Mouse (Mus musculus) olfactory bulb, adult 2 months (tissue): ENCODE results near the gene Gm10762.

Experiments used
- CTCF ChIP-seq: fragments of 200-500 bp; IDR thresholded peaks from 2 replicates; pipeline ENCODE4 v1.5.1; 2012; ENCODE audit warnings: low read depth, mild to moderate bottlenecking, low read length, moderate library complexity; ENCODE audit not compliant: insufficient read depth
- POLR2A ChIP-seq: fragments of 200-500 bp; IDR thresholded peaks from 2 replicates; pipeline ENCODE4 v1.6.1; 2012; ENCODE audit warnings: mild to moderate bottlenecking, low read depth, low read length, moderate library complexity; ENCODE audit not compliant: insufficient read depth

DNA sequence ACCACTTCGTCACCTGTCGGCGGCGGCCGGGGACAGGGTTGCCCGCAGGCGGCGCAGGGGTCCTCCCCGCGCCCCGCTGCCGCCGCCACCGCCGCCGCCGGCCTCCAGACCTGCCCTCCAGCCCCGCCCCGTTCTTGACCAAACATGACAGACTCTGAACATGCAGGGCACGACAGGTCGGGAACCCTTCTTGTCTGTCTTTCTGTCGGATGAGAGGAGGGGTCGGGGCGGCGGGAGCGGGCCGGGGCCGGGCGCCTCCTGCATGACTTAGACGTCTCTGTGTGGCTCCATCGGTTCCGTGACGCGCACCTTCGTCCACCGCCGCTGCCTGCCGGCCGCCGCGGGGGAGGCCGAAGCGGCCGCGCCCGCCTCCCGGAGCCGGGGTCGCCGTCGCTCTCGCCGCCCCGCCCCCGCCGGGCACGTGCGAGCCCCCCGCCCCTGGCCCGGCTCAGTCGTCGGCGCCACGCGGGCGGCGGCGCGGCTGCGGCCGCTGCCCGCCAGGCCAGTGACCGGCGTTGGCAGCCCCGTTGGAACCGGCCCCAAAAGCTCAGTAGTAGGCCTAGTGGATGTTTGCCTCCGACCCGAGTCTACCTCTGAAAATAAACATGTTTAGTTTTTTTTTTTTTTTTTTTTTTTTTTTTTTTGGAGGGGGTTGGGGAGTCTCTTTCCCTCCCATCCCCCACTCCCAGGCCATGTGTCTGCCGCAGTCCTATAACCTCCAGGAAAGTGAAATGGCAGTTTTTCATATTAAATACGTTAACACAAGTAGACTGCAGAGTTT is at the start of gene Gm10762:
- TF ChIP-seq POLR2A (0 out of 2 replicates have a peak, but pooled peaks have one; percentile 26), CTCF (no peak)
